Mouse (Mus musculus) effector memory CD4-positive, alpha-beta T cell, adult 5 months (primary cell): Measurements from ENCODE around the gene Gstm3. TPM values are rescaled to one million over a fixed set of nuclear protein-coding genes. Genes with fewer than 3 reads are reported as not detected.

Experiments
- polyA plus RNA-seq: library from polyadenylated mRNA; unstranded; fragments of 100-300 nt; shearing (Covaris generic); gene quantifications from one replicate; pipeline ENCODE4 v1.2.1, GENCODE M21; 2017

Gene Gstm3
- not detected for polyA plus RNA-seq

GRCm38 (mm10) chr3:107968724-107969395, at the start of gene Gstm3:
Gstm3 (minus strand) TSS chr3:107969283.

GRCm38 (mm10) chr3:108017473-108018189, 48.5 kb upstream of the Gstm3 start, which contains the start of gene Gstm1:
Gstm1 (minus strand) TSS chr3:108017973.

GRCm38 (mm10) chr3:107986041-107986562, 17.0 kb upstream of the Gstm3 start, which contains the start of gene Gstm2:
Gstm2 (minus strand) TSS chr3:107986453.

GRCm38 (mm10) chr3:107943239-107943990, 25.7 kb downstream of the Gstm3 start, which contains the start of gene Gstm6:
Gstm6 (minus strand) TSS chr3:107943749.

GRCm38 (mm10) chr3:107931670-107932069, 37.4 kb downstream of the Gstm3 start, which contains the start of gene Gstm7:
Gstm7 (minus strand) TSS chr3:107931817.

Other genes with a start within 250 kb of the Gstm3 start
- 3.3 TPM for gene Csf1, start 208.8 kb downstream of the Gstm3 start, polyA plus RNA-seq
- gene Eps8l3, start 92.1 kb downstream of the Gstm3 start, polyA plus RNA-seq: not detected
- gene Gstm5, start 73.5 kb downstream of the Gstm3 start, polyA plus RNA-seq: 0.95 TPM
- not detected for gene Gstm7, start 37.5 kb downstream of the Gstm3 start, polyA plus RNA-seq
- gene Gstm6, start 25.5 kb downstream of the Gstm3 start, polyA plus RNA-seq: not detected
- gene Gstm2, start 17.2 kb upstream of the Gstm3 start, polyA plus RNA-seq: not detected
- not detected for gene Gstm1, start 48.7 kb upstream of the Gstm3 start, polyA plus RNA-seq
- gene Gstm4, start 75.6 kb upstream of the Gstm3 start, polyA plus RNA-seq: 3.4 TPM
- 23.0 TPM for gene Ampd2, start 117.4 kb upstream of the Gstm3 start, polyA plus RNA-seq
- not detected for gene Gnat2, start 123.5 kb upstream of the Gstm3 start, polyA plus RNA-seq
- 161 TPM for gene Gnai3, start 176.9 kb upstream of the Gstm3 start, polyA plus RNA-seq
- not detected for gene Gpr61, start 185.6 kb upstream of the Gstm3 start, polyA plus RNA-seq
- 1.2 TPM for gene Amigo1, start 217.1 kb upstream of the Gstm3 start, polyA plus RNA-seq
- gene Cyb561d1, start 231.9 kb upstream of the Gstm3 start, polyA plus RNA-seq: 12.4 TPM
- 14.9 TPM for gene Atxn7l2, start 241.7 kb upstream of the Gstm3 start, polyA plus RNA-seq